Mouse (Mus musculus): ENCODE data around the gene Mettl7a2. TPM values are rescaled to one million over a fixed set of nuclear protein-coding genes. Genes with fewer than 3 reads are reported as not detected.
"Not testable (repeated sequence)": the region's sequence is repeated elsewhere in the genome, so short reads cannot be mapped to it uniquely, and the experiment has no call there.

Gene Mettl7a2
- total RNA-seq, 2 experiments from 2014 or later, result 0.43 to 0.68 TPM

GRCm38 (mm10) chr15:100337328-100337727 is 15.7 kb upstream of the Mettl7a2 start:
- not testable (repeated sequence) for DNase-seq (ENCODE audit: low spot score)

GRCm38 (mm10) chr15:100337847-100338246 is 15.2 kb upstream of the Mettl7a2 start:
- peak; percentile 75 for DNase-seq (ENCODE audit: low spot score)

- not testable (repeated sequence) for DNase-seq (ENCODE audit: low spot score)
These were observed 11.6 kb upstream of the Mettl7a2 start for GRCm38 (mm10) chr15:100341314-100341980.

GRCm38 (mm10) chr15:100345484-100345883 is 7.5 kb upstream of the Mettl7a2 start:
- DNase-seq (ENCODE audit: low spot score), result no peak

GRCm38 (mm10) chr15:100346761-100347160 is 6.2 kb upstream of the Mettl7a2 start:
- no peak for DNase-seq (ENCODE audit: low spot score)

GRCm38 (mm10) chr15:100349496-100349895 is 3.5 kb upstream of the Mettl7a2 start:
- DNase-seq (ENCODE audit: low spot score), result no peak

GRCm38 (mm10) chr15:100351501-100352060 is 1.4 kb upstream of the Mettl7a2 start:
- DNase-seq (ENCODE audit: low spot score), result no peak

- not testable (repeated sequence) for DNase-seq (ENCODE audit: low spot score)
These were observed 399 bp downstream of the Mettl7a2 start for GRCm38 (mm10) chr15:100353399-100353798.

- DNase-seq (ENCODE audit: low spot score), result no peak
These were observed 2.9 kb downstream of the Mettl7a2 start for GRCm38 (mm10) chr15:100355876-100356275.

GRCm38 (mm10) chr15:100364242-100364641 is 11.2 kb downstream of the Mettl7a2 start, which contains the start of gene Higd1c:
Higd1c (plus strand) TSS chr15:100364542.
- no peak for DNase-seq (ENCODE audit: low spot score)

GRCm38 (mm10) chr15:100365967-100366366 is 13.0 kb downstream of the Mettl7a2 start:
- not testable (repeated sequence) for DNase-seq (ENCODE audit: low spot score)

GRCm38 (mm10) chr15:100367119-100367518 is 14.1 kb downstream of the Mettl7a2 start:
- DNase-seq (ENCODE audit: low spot score), result no peak

- peak; percentile 71 for DNase-seq (ENCODE audit: low spot score)
These were observed 22.1 kb downstream of the Mettl7a2 start for GRCm38 (mm10) chr15:100375066-100375465.

GRCm38 (mm10) chr15:100377847-100378505 is 25.0 kb downstream of the Mettl7a2 start:
- DNase-seq (ENCODE audit: low spot score), result not testable (repeated sequence)

- no peak for DNase-seq (ENCODE audit: low spot score)
These were observed 26.7 kb downstream of the Mettl7a2 start for GRCm38 (mm10) chr15:100379658-100380057.

- no peak for DNase-seq (ENCODE audit: low spot score)
These were observed 27.1 kb downstream of the Mettl7a2 start for GRCm38 (mm10) chr15:100380104-100380503.

- no peak for DNase-seq (ENCODE audit: low spot score)
These were observed 32.7 kb downstream of the Mettl7a2 start for GRCm38 (mm10) chr15:100385705-100386104.

- DNase-seq (ENCODE audit: low spot score), result no peak
These were observed 34.7 kb downstream of the Mettl7a2 start for GRCm38 (mm10) chr15:100387544-100388223.

- DNase-seq (ENCODE audit: low spot score), result no peak
These were observed 35.3 kb downstream of the Mettl7a2 start for GRCm38 (mm10) chr15:100388224-100388835.

GRCm38 (mm10) chr15:100388886-100389285 is 35.9 kb downstream of the Mettl7a2 start:
- no peak for DNase-seq (ENCODE audit: low spot score)

GRCm38 (mm10) chr15:100391066-100391465 is 38.1 kb downstream of the Mettl7a2 start:
- no peak for DNase-seq (ENCODE audit: low spot score)

Measured in gastrocnemius, adult 18-20 months (tissue).